Mouse (Mus musculus) liver, embryonic 15.5 days (tissue): ENCODE data around the gene Mpzl3. TPM values are rescaled to one million over a fixed set of nuclear protein-coding genes. Genes with fewer than 3 reads are reported as not detected.

ENCODE experiments used
- ATAC-seq: fragments of 200-750 bp; cut with Nextera tagmentation; 2 replicates; pipeline ENCODE4 v1.8.0; 2017; ENCODE audit warnings: moderate number of reproducible peaks, mild to moderate bottlenecking, moderate library complexity; ENCODE audit not compliant: insufficient read depth
- H3K27ac ChIP-seq: fragments of 300-500 bp; sonication (generic); replicated peaks from 2 replicates; pipeline ENCODE4 v1.5.1; 2015; ENCODE audit warnings: mild to moderate bottlenecking, inconsistent platforms
- H3K27me3 ChIP-seq: fragments of 300-500 bp; sonication (generic); 2 replicates; pipeline ENCODE4 v1.6.1; 2015; ENCODE audit warnings: mild to moderate bottlenecking, inconsistent platforms
- H3K36me3 ChIP-seq: fragments of 300-500 bp; sonication (generic); replicated peaks from 2 replicates; pipeline ENCODE4 v1.6.1; 2015; ENCODE audit warnings: moderate library complexity, mild to moderate bottlenecking, inconsistent platforms
- H3K4me1 ChIP-seq: fragments of 300-500 bp; sonication (generic); replicated peaks from 2 replicates; pipeline ENCODE4 v1.6.1; 2015; ENCODE audit warnings: inconsistent platforms
- H3K4me2 ChIP-seq: fragments of 300-500 bp; sonication (generic); 2 replicates; pipeline ENCODE4 v1.6.1; 2015; ENCODE audit warnings: moderate library complexity, mild to moderate bottlenecking, inconsistent platforms
- H3K4me3 ChIP-seq: fragments of 300-500 bp; sonication (generic); replicated peaks from 2 replicates; pipeline ENCODE4 v1.5.1; 2015; ENCODE audit warnings: mild to moderate bottlenecking, inconsistent platforms
- H3K9ac ChIP-seq: fragments of 300-500 bp; sonication (generic); 2 replicates; pipeline ENCODE4 v1.6.1; 2015; ENCODE audit warnings: moderate library complexity, mild to moderate bottlenecking, inconsistent platforms
- H3K9me3 ChIP-seq: fragments of 300-500 bp; sonication (generic); replicated peaks from 2 replicates; pipeline ENCODE4 v1.6.1; 2016; ENCODE audit warnings: inconsistent platforms
- WGBS: fragments of 180-500 bp; shearing (Covaris S2); methylation state at CpG from one replicate; pipeline ENCODE4 v1.1.7; 2015; ENCODE audit warnings: mixed read lengths; ENCODE audit not compliant: insufficient replicate concordance; 5-methylcytosine and 5-hydroxymethylcytosine counted together
- polyA plus RNA-seq: library from polyadenylated mRNA; unstranded; fragments of >200 nt; fragmentation: Nextera tagmentation; extraction: Ambion mirVana; gene quantifications from 2 replicates; pipeline ENCODE4 v1.2.1, GENCODE M21; 2015

The Mpzl3 gene
- polyA plus RNA-seq, 1 experiment from 2014 or later, result 0.79 TPM

- Histone ChIP-seq H3K4me1 (peaks cover 10% of the 10 kb centered on the region; the same call in 1 of the 2 replicates), H3K9ac (no peak overlapping the region), H3K9me3 (no peaks in the 10 kb centered on the region), H3K36me3 (no peaks in the 10 kb centered on the region), H3K4me2 (no peak overlapping the region), H3K27me3 (peaks cover 34% of the 10 kb centered on the region), H3K4me3 (no peak overlapping the region), H3K27ac (no peak overlapping the region)
- 46% methylated on average over 6 of the region's 6 CpGs for WGBS
- no peak for ATAC-seq
Observed at GRCm38 (mm10) chr9:45121001-45121400, 66.0 kb downstream of the Mpzl3 start.

GRCm38 (mm10) chr9:45121769-45122168, 66.8 kb downstream of the Mpzl3 start:
- Histone ChIP-seq H3K27ac (no peak overlapping the region), H3K4me3 (no peak overlapping the region), H3K36me3 (no peaks in the 10 kb centered on the region), H3K9me3 (no peaks in the 10 kb centered on the region), H3K9ac (no peak overlapping the region), H3K4me1 (peaks cover 8% of the 10 kb centered on the region; the same call in 1 of the 2 replicates), H3K4me2 (peak overlapping the region; percentile 30), H3K27me3 (peaks cover 26% of the 10 kb centered on the region)
- no peak for ATAC-seq
- WGBS, result 4% methylated on average over 10 of the region's 10 CpGs

GRCm38 (mm10) chr9:45122209-45122761, 67.3 kb downstream of the Mpzl3 start:
- peak overlapping the region; percentile 30 for H3K4me2 ChIP-seq
- H3K36me3 ChIP-seq, result no peaks in the 10 kb centered on the region
- H3K4me1 ChIP-seq, result peaks cover 8% of the 10 kb centered on the region; the same call in 1 of the 2 replicates
- peaks cover 21% of the 10 kb centered on the region for H3K27me3 ChIP-seq
- no peak overlapping the region for H3K27ac ChIP-seq
- WGBS, result 24% methylated on average over 9 of the region's 9 CpGs
- H3K9ac ChIP-seq, result no peak overlapping the region
- no peaks in the 10 kb centered on the region for H3K9me3 ChIP-seq
- ATAC-seq, result peak; percentile 25; the same call in 1 of the 2 replicates
- H3K4me3 ChIP-seq, result no peak overlapping the region

GRCm38 (mm10) chr9:45125211-45125610, 70.2 kb downstream of the Mpzl3 start:
- Histone ChIP-seq H3K9ac (no peak overlapping the region), H3K4me3 (no peak overlapping the region), H3K36me3 (no peaks in the 10 kb centered on the region), H3K27ac (no peak overlapping the region), H3K27me3 (peaks cover 8% of the 10 kb centered on the region; the same call in 1 of the 2 replicates), H3K4me2 (no peak overlapping the region), H3K9me3 (no peaks in the 10 kb centered on the region), H3K4me1 (peaks cover 8% of the 10 kb centered on the region; the same call in 1 of the 2 replicates)
- ATAC-seq, result no peak
- WGBS, result 73% methylated on average over 14 of the region's 14 CpGs

- no peak overlapping the region for H3K9ac ChIP-seq
- no peaks in the 10 kb centered on the region for H3K9me3 ChIP-seq
- no peaks in the 10 kb centered on the region for H3K36me3 ChIP-seq
- ATAC-seq, result no peak
- no peak overlapping the region for H3K4me3 ChIP-seq
- peaks cover 5% of the 10 kb centered on the region; the same call in 1 of the 2 replicates for H3K4me1 ChIP-seq
- H3K27me3 ChIP-seq, result no peaks in the 10 kb centered on the region; the same call in 1 of the 2 replicates
- no peak overlapping the region for H3K4me2 ChIP-seq
- H3K27ac ChIP-seq, result no peak overlapping the region
- WGBS, result 35% methylated on average over 7 of the region's 7 CpGs
Observed at GRCm38 (mm10) chr9:45126941-45127340, 72.0 kb downstream of the Mpzl3 start.

Other genes with a start within 250 kb of the Mpzl3 start
- gene Kmt2a, start 173.9 kb upstream of the Mpzl3 start, polyA plus RNA-seq, result 2.9 and 3.4 TPM in 2 replicates
- gene Atp5l, start 134.4 kb upstream of the Mpzl3 start, polyA plus RNA-seq, result 396 and 459 TPM in 2 replicates
- gene Ube4a, start 89.6 kb upstream of the Mpzl3 start, polyA plus RNA-seq, result 10.3 and 10.9 TPM in 2 replicates
- 0.22 and 0.23 TPM in 2 replicates for gene Cd3g, start 74.8 kb upstream of the Mpzl3 start, polyA plus RNA-seq
- 0.09 and 0.10 TPM in 2 replicates for gene Cd3d, start 73.4 kb upstream of the Mpzl3 start, polyA plus RNA-seq
- gene Cd3e, start 45.6 kb upstream of the Mpzl3 start, polyA plus RNA-seq, result not detected in 2 replicates
- 9.0 and 9.4 TPM in 2 replicates for gene Mpzl2, start 15.4 kb upstream of the Mpzl3 start, polyA plus RNA-seq
- gene Jaml, start 24.0 kb downstream of the Mpzl3 start, polyA plus RNA-seq, result 0.40 and 0.56 TPM in 2 replicates
- 0.17 and 0.22 TPM in 2 replicates for gene Scn2b, start 62.6 kb downstream of the Mpzl3 start, polyA plus RNA-seq
- 0.15 and 0.31 TPM in 2 replicates for gene Scn4b, start 83.2 kb downstream of the Mpzl3 start, polyA plus RNA-seq
- 0.07 TPM in 2 replicates for gene BC049352, start 126.8 kb downstream of the Mpzl3 start, polyA plus RNA-seq
- 0.07 TPM in 1 of 2 replicates, not detected in the other for gene Tmprss4, start 148.9 kb downstream of the Mpzl3 start, polyA plus RNA-seq
- gene Il10ra, start 214.0 kb downstream of the Mpzl3 start, polyA plus RNA-seq, result 1.9 and 2.4 TPM in 2 replicates